Mouse (Mus musculus) C2C12 (cell line): Measurements from ENCODE around the gene Gtpbp4. TPM values are rescaled to one million over a fixed set of nuclear protein-coding genes. Genes with fewer than 3 reads are reported as not detected.
"Not testable (repeated sequence)": the region's sequence is repeated elsewhere in the genome, so short reads cannot be mapped to it uniquely, and the experiment has no call there.

Source experiments
- H3K27me3 ChIP-seq: one replicate; pipeline ENCODE4 v1.6.1; 2011; ENCODE audit not compliant: control insufficient read depth, insufficient read depth, insufficient read length
- H3K36me3 ChIP-seq: one replicate; pipeline ENCODE4 v1.6.1; 2011; ENCODE audit not compliant: control insufficient read depth, insufficient read depth
- H3K4me3 ChIP-seq: one replicate; pipeline ENCODE4 v1.5.1; 2011; ENCODE audit warnings: mild to moderate bottlenecking, control low read depth; ENCODE audit not compliant: poor library complexity, insufficient read depth, severe bottlenecking
- H3K79me2 ChIP-seq: one replicate; pipeline ENCODE4 v1.6.1; 2011; ENCODE audit not compliant: control insufficient read depth, insufficient read depth
- H3K79me3 ChIP-seq: one replicate; pipeline ENCODE4 v1.6.1; 2011; ENCODE audit warnings: low read depth, control low read depth
- H3ac ChIP-seq: one replicate; pipeline ENCODE3; 2011; ENCODE audit warnings: low read depth; ENCODE audit not compliant: control insufficient read depth, insufficient read length
- CEBPB ChIP-seq: IDR thresholded peaks from one replicate; pipeline ENCODE4 v1.6.1; 2011; ENCODE audit warnings: low read depth, mild to moderate bottlenecking, control low read depth, moderate library complexity
- CTCF ChIP-seq: IDR thresholded peaks from one replicate; pipeline ENCODE4 v1.5.1; 2011; ENCODE audit not compliant: control insufficient read depth, insufficient read depth, insufficient read length
- FOSL1 ChIP-seq: IDR thresholded peaks from one replicate; pipeline ENCODE4 v1.8.0; 2011; ENCODE audit warnings: mild to moderate bottlenecking, low read length; ENCODE audit not compliant: poor library complexity, insufficient read depth, severe bottlenecking
- MAX ChIP-seq: IDR thresholded peaks from one replicate; pipeline ENCODE4 v1.6.1; 2011; ENCODE audit warnings: mild to moderate bottlenecking, control low read depth
- MYOD1 ChIP-seq: IDR thresholded peaks from one replicate; pipeline ENCODE4 v1.6.1; 2011; ENCODE audit warnings: low read depth; ENCODE audit not compliant: control insufficient read depth, insufficient read length
- MYOG ChIP-seq: IDR thresholded peaks from one replicate; pipeline ENCODE4 v1.6.1; 2011; ENCODE audit not compliant: control insufficient read depth, insufficient read length; ENCODE audit errors: extremely low read depth
- USF1 ChIP-seq: IDR thresholded peaks from one replicate; pipeline ENCODE4 v1.6.1; 2011; ENCODE audit warnings: low read depth, mild to moderate bottlenecking, control low read depth, moderate library complexity
- polyA plus RNA-seq: library from polyadenylated mRNA; unstranded; fragments of >200 nt; fragmentation: generic; extraction: Trizol; gene quantifications from one replicate; pipeline ENCODE4 v1.2.1, GENCODE M21; 2012; ENCODE audit warnings: missing spikeins

The Gtpbp4 gene
- polyA plus RNA-seq, 1 experiment, result 27.7 TPM

GRCm38 (mm10) chr13:9017190-9017589 lies 21.3 kb upstream of the Gtpbp4 start:
- H3K36me3 ChIP-seq, result no peaks in the 10 kb centered on the region
- H3ac ChIP-seq, result no peak overlapping the region
- no peak for TF ChIP-seq MAX
- TF ChIP-seq MYOG, result no peak
- TF ChIP-seq USF1, result no peak
- TF ChIP-seq FOSL1, result no peak
- no peak for TF ChIP-seq CTCF
- TF ChIP-seq CEBPB, result peak; percentile 42
- no peak overlapping the region for H3K4me3 ChIP-seq
- no peaks in the 10 kb centered on the region for H3K79me3 ChIP-seq
- H3K79me2 ChIP-seq, result no peaks in the 10 kb centered on the region
- no peaks in the 10 kb centered on the region for H3K27me3 ChIP-seq

- no peaks in the 10 kb centered on the region for H3K27me3 ChIP-seq
- H3ac ChIP-seq, result no peak overlapping the region
- TF ChIP-seq MAX (no peak), FOSL1 (peak; percentile 85), MYOD1 (peak; percentile 40), CEBPB (peak; percentile 78), MYOG (no peak)
- H3K79me2 ChIP-seq, result no peaks in the 10 kb centered on the region
- H3K36me3 ChIP-seq, result no peaks in the 10 kb centered on the region
- H3K4me3 ChIP-seq, result no peak overlapping the region
- no peaks in the 10 kb centered on the region for H3K79me3 ChIP-seq
Measured at GRCm38 (mm10) chr13:9014431-9014830, 18.5 kb upstream of the Gtpbp4 start.

GRCm38 (mm10) chr13:9013483-9013882 lies 17.6 kb upstream of the Gtpbp4 start:
- no peaks in the 10 kb centered on the region for H3K79me3 ChIP-seq
- H3ac ChIP-seq, result no peak overlapping the region
- H3K27me3 ChIP-seq, result no peaks in the 10 kb centered on the region
- no peak overlapping the region for H3K4me3 ChIP-seq
- TF ChIP-seq MYOD1, result peak; percentile 7
- no peak for TF ChIP-seq CEBPB
- H3K36me3 ChIP-seq, result no peaks in the 10 kb centered on the region
- no peaks in the 10 kb centered on the region for H3K79me2 ChIP-seq

- H3K79me3 ChIP-seq, result no peaks in the 10 kb centered on the region
- TF ChIP-seq CEBPB (no peak), USF1 (no peak), MYOD1 (no peak), CTCF (no peak), MYOG (no peak), MAX (no peak), FOSL1 (no peak)
- no peaks in the 10 kb centered on the region for H3K79me2 ChIP-seq
- H3ac ChIP-seq, result no peak overlapping the region
- H3K4me3 ChIP-seq, result no peak overlapping the region
- no peaks in the 10 kb centered on the region for H3K27me3 ChIP-seq
- no peaks in the 10 kb centered on the region for H3K36me3 ChIP-seq
Measured at GRCm38 (mm10) chr13:9011596-9012350, 15.9 kb upstream of the Gtpbp4 start.

- no peaks in the 10 kb centered on the region for H3K36me3 ChIP-seq
- no peak overlapping the region for H3ac ChIP-seq
- H3K4me3 ChIP-seq, result no peak overlapping the region
- no peaks in the 10 kb centered on the region for H3K79me2 ChIP-seq
- no peaks in the 10 kb centered on the region for H3K79me3 ChIP-seq
- H3K27me3 ChIP-seq, result no peaks in the 10 kb centered on the region
- TF ChIP-seq CTCF (no peak), MYOG (no peak), MYOD1 (no peak), CEBPB (no peak), MAX (no peak), FOSL1 (no peak), USF1 (no peak)
Measured at GRCm38 (mm10) chr13:9003306-9003705, 7.4 kb upstream of the Gtpbp4 start.

- H3K79me3 ChIP-seq, result peaks cover 14% of the 10 kb centered on the region
- no peaks in the 10 kb centered on the region for H3K36me3 ChIP-seq
- no peak overlapping the region for H3K4me3 ChIP-seq
- no peak overlapping the region for H3ac ChIP-seq
- peaks cover 15% of the 10 kb centered on the region for H3K79me2 ChIP-seq
- no peaks in the 10 kb centered on the region for H3K27me3 ChIP-seq
- TF ChIP-seq CTCF (no peak), USF1 (no peak)
Measured at GRCm38 (mm10) chr13:8999464-8999863, 3.6 kb upstream of the Gtpbp4 start.

GRCm38 (mm10) chr13:8997221-8997620 lies 1.3 kb upstream of the Gtpbp4 start:
- Histone ChIP-seq H3K79me3 (peaks cover 35% of the 10 kb centered on the region), H3K79me2 (peaks cover 37% of the 10 kb centered on the region)
- H3ac ChIP-seq, H3K4me3 ChIP-seq, H3K27me3 ChIP-seq, H3K36me3 ChIP-seq: not testable (repeated sequence)
